Mouse (Mus musculus): ENCODE data around the gene Cxcl13.
"Not testable (repeated sequence)": the region's sequence is repeated elsewhere in the genome, so short reads cannot be mapped to it uniquely, and the experiment has no call there.

Gene Cxcl13

GRCm38 (mm10) chr5:95956651-95957050, at the start of gene Cxcl13:
Cxcl13 (plus strand) TSS chr5:95956951.
- no peak for DNase-seq (ENCODE audit: low read depth)

GRCm38 (mm10) chr5:95911006-95911405, 45.7 kb upstream of the Cxcl13 start:
- DNase-seq (ENCODE audit: low read depth): no peak

- DNase-seq (ENCODE audit: low read depth): no peak
Measured at GRCm38 (mm10) chr5:95918491-95918890, 38.3 kb upstream of the Cxcl13 start.

GRCm38 (mm10) chr5:95924023-95924422, 32.7 kb upstream of the Cxcl13 start:
- no peak for DNase-seq (ENCODE audit: low read depth)

GRCm38 (mm10) chr5:95925204-95925930, 31.4 kb upstream of the Cxcl13 start:
- no peak for DNase-seq (ENCODE audit: low read depth)

- DNase-seq (ENCODE audit: low read depth): no peak
Measured at GRCm38 (mm10) chr5:95925931-95926263, 30.9 kb upstream of the Cxcl13 start.

- no peak for DNase-seq (ENCODE audit: low read depth)
Measured at GRCm38 (mm10) chr5:95935035-95935434, 21.7 kb upstream of the Cxcl13 start.

GRCm38 (mm10) chr5:95936068-95936467, 20.7 kb upstream of the Cxcl13 start:
- DNase-seq (ENCODE audit: low read depth): no peak

GRCm38 (mm10) chr5:95937129-95937528, 19.6 kb upstream of the Cxcl13 start:
- DNase-seq (ENCODE audit: low read depth): no peak

GRCm38 (mm10) chr5:95938044-95938625, 18.6 kb upstream of the Cxcl13 start:
- no peak for DNase-seq (ENCODE audit: low read depth)

- DNase-seq (ENCODE audit: low read depth): no peak
Measured at GRCm38 (mm10) chr5:95940682-95941221, 16.0 kb upstream of the Cxcl13 start.

GRCm38 (mm10) chr5:95941562-95941961, 15.2 kb upstream of the Cxcl13 start:
- DNase-seq (ENCODE audit: low read depth): no peak

- DNase-seq (ENCODE audit: low read depth): no peak
Measured at GRCm38 (mm10) chr5:95945120-95945519, 11.6 kb upstream of the Cxcl13 start.

GRCm38 (mm10) chr5:95946344-95946743, 10.4 kb upstream of the Cxcl13 start:
- DNase-seq (ENCODE audit: low read depth): no peak

- no peak for DNase-seq (ENCODE audit: low read depth)
Measured at GRCm38 (mm10) chr5:95948641-95949040, 8.1 kb upstream of the Cxcl13 start.

GRCm38 (mm10) chr5:95949946-95950701, 6.6 kb upstream of the Cxcl13 start:
- no peak for DNase-seq (ENCODE audit: low read depth)

GRCm38 (mm10) chr5:95964940-95965339, 8.2 kb downstream of the Cxcl13 start:
- no peak for DNase-seq (ENCODE audit: low read depth)

- no peak for DNase-seq (ENCODE audit: low read depth)
Measured at GRCm38 (mm10) chr5:95966621-95967020, 9.9 kb downstream of the Cxcl13 start.

GRCm38 (mm10) chr5:95970845-95971244, 14.1 kb downstream of the Cxcl13 start:
- DNase-seq (ENCODE audit: low read depth): no peak

- DNase-seq (ENCODE audit: low read depth): no peak
Measured at GRCm38 (mm10) chr5:95972208-95972607, 15.5 kb downstream of the Cxcl13 start.

GRCm38 (mm10) chr5:95973806-95974205, 17.1 kb downstream of the Cxcl13 start:
- not testable (repeated sequence) for DNase-seq (ENCODE audit: low read depth)

- DNase-seq (ENCODE audit: low read depth): no peak
Measured at GRCm38 (mm10) chr5:95976299-95976698, 19.5 kb downstream of the Cxcl13 start.

Measured in fibroblast of lung, adult 2 months (primary cell).